Mouse (Mus musculus): ENCODE measurements around the gene Mef2c.

Gene Mef2c

DNA sequence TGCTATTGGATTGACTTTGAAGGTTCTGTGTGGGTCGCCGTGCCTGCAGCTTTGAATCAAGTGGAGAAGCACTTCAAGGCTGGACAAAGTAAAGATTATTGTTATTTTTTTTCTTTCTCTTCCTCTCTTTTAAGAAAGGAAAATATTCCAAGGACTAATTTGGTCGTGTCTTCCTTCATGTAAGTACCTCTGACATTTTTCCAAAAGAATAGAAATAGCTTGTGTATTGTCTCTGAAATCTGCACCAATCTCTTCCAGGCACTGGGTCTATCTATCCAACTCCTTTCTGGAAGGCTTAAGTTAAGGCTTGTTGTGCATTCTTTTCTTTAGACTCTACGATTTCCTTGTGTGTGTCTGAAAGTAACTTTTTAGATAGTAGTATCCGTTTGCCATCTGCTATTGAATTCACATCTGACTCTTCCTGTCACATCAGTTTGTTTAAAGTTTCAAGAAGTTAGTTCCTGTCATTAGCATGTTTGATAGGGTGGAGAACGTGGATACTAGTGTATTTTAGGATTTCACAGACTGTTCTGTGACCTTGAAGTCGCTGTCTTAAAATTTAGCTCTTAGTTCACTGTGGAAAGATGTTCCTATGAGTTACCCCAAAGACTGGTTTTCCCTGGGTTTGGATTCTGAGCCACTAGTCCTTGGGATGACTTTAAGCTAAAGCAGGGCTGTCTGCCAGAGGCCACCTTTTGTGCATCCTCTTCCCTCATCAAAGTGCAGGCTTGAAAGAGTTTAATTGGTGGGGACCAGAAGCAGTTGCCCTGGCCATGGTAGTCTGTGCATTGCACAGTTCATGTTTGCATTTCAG lies 21.3 kb downstream of the Mef2c start:
- DNase-seq = no peak

DNA sequence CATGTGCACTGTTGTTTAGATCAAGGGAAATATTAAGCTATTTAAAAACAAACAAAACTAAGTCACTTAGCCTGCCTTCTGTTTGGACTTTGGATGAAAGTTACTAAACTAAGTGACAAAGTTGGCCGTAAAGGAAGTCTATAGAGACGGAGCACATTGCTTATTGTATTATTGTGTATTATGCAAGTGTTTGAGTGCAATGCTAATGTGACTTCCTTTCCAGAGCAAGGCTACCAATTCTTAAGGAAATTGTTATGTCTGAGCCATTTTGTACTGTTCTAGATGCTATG lies 21.8 kb downstream of the Mef2c start:
- no peak for DNase-seq

DNA sequence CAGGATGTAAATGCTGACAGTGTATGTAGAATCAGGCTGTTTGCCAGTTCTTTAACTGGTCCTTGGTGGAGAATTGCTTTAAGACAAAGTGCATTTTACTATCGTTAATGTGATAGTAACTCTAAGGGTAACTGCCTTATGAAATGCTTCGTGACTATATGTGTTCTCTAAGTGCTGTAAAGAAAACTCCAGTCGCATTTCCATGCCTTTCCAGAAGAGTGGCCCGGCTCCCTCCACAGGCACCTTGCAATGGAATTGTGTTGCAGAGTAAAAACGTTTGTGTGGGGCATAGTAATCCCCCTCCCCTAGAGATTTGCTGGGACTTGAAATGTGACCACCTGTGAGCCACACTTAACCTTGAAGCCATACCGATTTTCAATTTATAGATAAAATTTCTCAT lies 22.2 kb downstream of the Mef2c start:
- no peak for DNase-seq

DNA sequence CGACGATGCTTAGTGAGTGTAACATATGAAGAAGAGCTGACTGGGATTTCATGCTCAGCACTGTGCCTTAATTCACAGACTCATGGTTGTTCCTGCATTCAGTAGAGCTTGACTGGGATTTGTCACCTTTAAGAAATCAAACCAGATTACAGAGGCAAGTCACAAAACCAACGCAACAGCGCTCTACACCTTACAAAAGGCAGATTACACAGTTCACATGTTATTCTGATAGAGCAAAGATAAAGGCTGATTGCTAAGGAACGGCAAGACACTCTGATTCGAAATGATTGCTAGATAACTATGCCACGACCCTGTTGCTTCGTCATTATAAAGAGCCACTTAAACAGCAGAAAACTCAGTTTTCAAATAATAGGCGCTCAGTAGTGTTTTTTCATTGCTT lies 24.1 kb downstream of the Mef2c start:
- DNase-seq = no peak

DNA sequence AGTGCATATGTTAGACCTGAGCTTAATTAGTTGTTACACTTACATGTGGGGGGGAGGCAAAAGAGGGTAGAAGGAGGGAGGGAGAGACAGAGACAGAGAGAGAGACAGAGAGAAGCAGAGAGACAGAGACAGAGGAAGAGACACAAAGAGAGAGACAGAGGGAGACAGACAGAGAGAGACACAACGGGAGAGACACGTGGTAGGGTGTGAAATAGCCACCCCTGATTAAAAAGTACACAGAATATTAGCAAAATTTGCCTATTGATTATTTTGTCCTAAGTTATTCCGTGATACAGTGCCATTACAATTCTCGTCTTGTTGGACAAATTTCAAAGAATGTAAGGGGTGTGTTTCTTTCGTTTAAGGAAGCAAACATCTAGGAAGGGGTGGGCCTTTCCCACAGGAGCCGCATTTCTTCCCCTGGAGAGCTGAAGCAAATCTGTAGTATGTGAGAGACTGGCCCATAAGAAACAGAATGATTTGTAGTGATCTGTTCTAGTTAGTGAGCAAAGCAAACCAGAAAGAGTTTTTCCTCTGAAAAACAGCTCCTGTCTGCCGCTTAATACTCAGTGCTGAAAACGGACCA lies 26.0 kb downstream of the Mef2c start:
- no peak for DNase-seq

DNA sequence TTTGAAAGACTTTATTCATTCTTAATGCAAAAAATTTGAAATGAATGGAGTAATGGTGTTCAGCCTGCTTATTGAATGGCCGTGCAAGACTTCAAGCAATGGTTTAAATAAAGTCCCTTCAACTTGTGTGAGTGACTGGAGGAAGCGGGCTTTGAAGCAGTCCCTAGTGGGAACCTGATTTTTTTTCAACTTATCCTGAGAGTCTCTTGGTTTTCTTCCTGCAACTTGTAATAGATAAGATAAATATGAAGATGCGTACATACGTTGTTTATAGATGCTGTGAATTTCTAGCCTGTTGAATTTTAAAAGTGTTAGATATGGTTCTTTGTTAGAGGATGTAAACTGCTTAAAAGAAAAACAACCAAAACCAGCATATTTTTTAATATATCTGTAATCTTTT lies 27.1 kb downstream of the Mef2c start:
- no peak for DNase-seq

DNA sequence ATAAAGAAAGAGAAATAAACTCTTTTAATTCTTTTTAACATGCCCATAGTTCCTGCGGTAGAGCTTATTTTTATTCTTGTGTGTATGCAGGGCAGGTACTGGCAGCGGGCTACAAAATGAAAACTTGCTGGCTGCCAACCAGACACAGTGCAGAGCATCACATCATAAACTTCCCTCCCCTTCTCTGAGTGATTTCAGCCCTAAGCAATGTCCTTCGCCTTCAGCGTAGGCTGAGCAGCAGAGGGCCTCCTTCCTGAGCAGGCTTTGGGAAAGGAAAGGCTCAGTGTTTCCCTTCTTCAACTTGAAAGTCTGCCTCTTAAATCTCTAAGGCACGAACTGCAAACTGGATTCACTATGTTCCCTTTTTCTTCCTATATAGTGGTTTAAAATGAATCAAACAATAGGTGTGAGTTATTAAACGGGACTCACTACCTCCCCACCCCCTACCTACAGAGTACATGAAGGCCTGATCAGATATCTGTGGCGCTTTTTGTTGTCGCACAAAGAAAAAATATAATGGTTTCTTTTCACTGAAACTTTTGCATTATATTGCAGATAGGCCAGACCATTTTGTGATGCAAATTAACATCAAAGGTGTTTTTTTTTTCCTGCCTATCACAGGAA lies 28.2 kb downstream of the Mef2c start:
- DNase-seq = no peak

DNA sequence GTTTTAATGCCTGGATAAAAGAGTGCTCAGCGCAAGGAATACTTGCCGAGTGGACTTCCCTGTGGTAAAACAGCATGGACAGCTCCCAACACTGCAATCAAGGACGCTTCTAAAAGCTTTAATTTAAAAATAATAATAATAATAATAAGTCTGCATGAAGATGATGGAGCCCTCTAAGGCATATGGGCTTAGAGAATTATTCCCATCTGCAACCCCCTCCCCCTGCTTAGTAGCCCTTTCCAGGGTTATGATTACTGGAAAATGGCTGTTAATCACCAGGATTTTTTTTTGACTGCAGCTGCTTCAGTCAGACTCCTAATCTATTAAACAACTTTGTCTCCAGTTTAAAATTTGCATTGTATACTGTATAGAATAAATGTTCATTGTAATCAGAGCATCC lies 32.5 kb downstream of the Mef2c start:
- no peak for DNase-seq

DNA sequence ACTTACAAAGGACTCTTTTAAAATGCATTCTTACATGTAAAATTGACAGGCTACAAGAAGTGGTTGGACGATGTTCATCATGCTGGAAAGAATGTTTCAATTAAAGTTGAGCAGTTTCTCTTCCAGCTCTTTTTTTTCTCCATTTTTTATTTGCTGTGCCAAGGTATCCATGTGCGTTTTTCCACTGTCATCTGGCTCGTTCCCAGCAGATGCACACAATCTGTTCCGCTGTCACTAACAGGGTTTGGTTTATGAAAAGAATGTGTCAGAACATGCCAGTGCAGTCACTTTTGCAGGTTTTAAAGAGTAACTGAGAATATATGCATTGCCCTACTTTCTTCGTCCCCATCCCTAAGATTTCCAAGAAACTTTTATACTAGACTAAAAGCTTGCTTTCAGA lies 33.3 kb downstream of the Mef2c start:
- DNase-seq = peak; percentile 75

DNA sequence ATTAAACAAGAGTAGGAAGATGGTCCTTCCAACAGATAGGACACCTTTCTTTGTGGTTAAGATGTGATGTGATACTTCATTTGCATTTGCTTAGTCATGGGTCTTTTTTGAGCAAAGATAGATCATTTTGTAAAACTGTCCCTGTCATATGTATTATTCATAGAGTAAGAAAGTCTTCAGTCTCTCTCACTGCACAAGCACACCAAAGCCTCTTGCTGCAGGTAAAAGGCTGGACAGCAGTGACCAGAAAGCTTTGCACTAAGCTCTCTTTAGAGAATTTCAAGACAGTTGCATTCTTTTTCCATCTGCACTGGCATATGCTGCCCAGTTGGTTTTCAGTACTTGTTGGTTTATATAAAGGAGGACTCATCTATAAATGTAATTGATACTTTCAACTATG lies 36.1 kb downstream of the Mef2c start:
- DNase-seq = no peak

DNA sequence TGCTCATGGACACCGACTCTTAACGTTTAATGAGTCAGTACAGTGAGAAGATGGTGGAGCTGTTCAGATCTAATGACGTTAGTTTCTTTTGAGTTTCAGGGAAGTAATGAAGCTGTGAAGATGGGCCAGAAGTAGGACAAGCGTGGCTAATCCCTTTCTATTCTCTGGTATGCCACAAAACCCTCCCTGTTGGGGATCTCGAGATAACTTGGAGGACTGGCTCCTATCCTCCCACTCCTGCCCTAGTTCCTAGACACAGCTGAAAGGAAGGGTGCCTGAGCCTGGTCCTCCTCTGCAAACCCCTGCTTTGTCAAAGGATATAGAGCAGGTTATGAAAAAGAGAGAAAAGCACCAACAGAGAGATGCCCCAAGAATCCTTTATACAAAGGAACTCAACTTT lies 38.8 kb downstream of the Mef2c start:
- DNase-seq = no peak

DNA sequence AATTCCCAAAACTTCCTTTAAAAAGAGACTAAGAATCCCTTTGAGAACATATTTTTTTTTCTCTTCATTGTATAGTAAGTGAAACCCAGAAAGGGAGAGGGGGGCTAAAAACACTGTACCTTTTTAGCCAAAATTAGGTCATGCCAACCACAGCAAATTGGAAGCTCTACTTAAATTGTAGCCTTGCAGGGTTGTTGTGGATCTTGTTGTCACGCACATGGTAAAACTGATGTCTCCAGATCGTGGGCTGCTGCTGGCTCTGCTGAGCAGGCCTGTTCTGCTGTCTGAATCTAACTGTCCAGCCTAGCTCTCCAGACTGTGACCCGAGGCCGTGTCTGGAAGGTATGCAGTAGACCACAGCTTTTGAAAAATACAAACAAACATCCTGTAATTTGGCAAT lies 40.9 kb downstream of the Mef2c start:
- no peak for DNase-seq

DNA sequence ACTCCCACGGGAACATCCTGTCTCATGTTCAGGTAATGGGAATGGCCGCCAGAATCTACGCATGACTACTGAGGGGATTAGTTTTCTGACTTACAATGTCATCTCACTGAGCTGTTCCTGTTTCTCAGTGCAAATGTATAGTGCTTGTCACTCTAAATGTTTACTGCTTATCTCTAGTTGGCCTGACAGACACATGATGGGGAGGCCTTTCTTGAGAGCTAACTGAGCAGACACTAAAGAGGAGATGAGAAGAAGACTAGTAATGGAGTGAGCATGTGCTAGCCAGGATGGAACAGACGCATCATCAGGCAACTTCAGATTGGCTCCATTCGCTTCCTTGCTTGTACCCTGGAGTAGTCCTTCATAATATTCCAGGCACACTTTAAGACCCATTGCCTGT lies 43.0 kb downstream of the Mef2c start:
- no peak for DNase-seq

DNA sequence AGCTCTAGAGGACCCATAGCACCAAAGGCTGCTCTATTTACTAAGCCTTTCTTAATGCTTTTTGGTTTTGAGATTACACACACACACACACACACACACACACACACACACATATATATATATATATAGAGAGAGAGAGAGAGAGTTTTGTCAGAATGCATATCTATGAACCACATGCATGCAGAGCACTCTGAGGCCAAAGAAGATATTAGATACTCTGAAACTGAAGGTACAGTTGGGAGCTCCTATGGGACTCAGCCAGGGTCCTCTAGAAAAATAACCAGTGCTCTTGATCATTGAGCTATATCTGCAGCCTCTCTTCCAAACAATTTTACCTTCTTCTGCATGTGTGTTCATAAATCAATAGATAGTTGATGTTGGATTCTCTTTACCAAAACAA lies 47.4 kb downstream of the Mef2c start:
- DNase-seq = no peak

DNA sequence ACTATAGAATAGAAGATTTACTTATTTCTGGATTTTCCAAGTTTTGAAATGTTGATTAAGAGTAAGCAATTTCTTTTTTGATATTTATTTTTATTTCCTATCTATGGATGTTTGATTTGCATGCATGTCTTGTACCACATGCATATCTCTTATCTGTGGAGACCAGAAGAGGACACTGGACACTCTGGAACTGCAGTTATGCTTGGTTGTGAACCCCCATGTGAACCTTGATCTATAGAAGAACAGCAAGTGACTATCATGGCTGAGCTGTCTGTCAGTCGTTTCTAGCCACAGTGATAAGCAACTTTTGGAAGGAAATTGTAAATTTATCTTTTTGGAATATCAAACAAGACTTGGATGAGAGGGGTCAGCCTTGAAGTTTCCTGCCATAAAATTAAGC lies 48.2 kb downstream of the Mef2c start:
- DNase-seq = no peak

DNA sequence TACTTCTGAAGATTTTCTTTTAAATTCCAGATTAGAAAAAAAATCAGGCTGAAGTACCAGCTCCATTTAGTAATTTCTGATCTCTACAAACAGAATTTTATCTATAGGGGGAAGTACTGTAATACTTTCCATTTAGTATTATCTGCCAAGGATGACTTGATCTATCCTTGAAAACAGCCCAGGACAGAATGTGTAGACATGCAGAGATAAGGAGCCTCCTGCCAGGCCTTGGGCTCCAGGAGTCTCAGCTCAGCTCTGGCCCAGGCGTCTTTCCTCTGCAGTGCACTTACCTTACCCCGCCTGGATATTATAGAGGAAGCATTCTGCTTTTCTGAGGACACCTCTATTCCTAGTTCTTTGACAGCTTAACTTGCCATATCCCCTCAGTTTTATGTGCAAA lies 59.4 kb downstream of the Mef2c start:
- DNase-seq = no peak

DNA sequence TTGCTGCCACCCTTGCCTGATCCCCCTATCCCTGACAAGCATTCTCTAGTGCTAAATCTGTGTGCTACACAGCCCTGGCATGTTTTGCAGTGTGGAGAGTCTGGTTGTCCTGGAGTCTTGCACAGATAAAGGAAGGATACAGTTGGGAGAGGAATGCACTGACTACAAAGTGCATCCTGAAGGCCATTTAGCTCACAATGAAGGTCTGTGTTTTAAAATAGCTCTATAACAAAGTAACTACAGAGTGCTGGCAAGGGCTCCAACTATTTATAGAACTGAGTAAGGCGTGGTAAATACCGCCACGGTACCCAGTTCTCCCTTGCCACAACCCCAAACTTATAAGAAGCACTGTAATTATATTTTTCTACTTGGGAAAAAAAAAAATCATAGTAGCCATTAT lies 61.9 kb downstream of the Mef2c start:
- no peak for DNase-seq

DNA sequence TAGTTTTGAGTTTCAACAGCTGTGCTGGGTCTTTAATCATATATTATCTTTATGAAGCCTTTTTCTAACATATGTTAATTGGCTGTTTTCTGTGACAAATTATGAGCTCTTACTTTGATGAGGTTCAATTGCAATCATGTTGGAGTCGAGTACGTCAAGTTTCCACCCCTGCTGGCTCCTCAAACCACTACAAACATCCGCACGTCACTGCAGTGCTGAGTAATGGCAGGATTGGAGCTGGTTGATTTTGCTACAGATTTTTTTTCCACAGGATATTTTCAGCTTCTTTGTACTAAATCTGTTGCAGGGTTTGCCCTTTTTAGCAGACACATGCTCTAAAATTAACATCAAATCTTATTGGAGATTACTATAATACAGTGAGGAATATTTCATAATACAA lies 62.3 kb downstream of the Mef2c start:
- DNase-seq = peak; percentile 38

DNA sequence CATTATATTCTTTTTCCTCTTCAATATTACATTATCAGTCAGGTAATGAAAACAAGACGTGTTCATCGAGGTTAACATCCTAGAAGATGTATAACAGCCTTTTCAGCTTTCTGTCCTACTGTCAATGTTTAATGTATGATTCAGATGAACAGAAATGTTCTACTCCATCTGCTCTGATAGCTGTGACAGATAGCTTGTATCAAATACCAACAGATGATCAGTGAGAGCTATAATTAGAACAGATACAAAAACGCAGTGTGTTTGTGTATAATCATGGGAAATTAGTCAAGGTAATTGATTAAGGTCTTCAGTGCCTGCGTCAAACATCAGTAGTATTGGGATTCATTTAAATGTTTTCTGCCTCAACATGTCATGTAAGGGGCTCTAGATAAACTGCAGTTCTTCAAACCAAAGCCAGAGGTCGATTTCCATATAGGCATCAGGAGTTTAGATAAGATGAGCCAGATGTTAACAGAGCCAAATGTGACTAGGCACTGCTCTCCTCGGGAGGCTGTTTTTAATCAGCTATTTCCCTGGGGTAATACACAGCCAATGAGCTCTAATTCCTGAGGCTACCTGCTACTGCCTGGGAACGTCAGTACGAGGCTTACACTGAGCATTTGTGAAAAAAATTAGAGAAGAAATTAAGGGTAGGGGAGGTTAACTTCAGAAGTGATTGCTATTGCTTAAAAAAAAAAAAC lies 63.1 kb downstream of the Mef2c start:
- no peak for DNase-seq

DNA sequence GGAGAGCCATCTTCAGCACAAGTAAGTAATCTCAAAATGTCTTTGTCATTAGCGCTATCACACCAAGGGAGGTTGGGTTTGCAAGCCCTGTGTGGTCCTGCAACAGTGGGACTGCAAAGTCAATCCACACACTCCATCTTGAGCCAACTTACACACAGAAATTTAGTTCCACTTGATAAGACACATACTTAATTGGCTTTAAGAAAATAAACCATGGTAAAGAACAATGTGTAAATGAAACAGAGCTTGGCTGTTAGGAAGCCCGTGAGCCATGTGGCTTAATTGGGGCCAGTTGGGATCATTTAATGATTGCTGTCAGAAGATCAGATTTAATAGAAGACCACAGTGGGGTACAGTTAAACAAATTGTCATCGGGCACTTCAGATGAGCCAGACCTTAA lies 63.8 kb downstream of the Mef2c start:
- no peak for DNase-seq

DNA sequence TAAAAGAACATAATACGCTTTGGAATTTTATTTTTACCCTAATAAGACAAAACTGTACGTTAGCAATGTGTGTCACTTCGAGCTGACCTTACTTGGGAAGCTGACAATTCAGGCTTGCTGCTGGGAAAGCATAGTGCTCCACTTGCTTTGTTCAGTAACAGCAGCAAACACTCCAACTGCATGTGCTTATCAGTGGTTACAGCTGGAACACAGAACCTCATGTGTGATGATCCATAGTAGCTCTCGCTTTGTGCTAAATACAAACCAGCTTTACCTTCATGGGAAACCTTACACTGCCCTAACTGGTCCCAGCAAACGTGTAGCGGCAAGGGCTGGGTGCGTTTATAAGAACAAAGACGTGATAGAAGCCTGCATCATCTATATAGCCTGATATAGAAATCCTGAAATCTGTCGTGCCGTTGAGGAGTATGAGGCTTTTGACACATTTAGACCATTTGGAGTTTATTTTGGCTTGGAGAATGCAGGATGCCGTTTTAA lies 65.0 kb downstream of the Mef2c start:
- DNase-seq = no peak

DNA sequence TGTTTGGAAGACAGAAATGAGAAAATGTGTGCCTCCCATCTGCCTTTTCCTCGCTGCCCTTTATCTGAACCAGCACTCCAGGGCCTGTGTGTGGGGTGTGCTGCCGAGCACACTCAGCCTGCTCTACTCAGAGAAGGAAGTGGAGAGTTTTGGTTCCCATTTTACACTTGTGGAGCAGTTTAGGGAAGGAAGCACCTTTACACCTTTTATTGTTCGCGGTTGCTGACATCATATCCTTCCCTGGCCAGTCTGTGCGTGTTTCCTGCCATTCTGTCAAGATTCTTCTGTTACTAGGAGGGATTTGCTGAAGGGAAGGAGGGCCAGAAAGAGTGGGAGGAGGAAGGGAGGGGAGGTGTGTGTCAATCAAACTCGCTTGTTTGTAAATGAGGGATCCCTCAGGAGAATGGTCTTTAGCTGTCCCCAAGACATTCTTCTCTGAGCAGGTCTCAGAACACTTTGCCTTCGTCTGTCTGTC lies 68.2 kb downstream of the Mef2c start:
- peak; percentile 88 for DNase-seq

DNA sequence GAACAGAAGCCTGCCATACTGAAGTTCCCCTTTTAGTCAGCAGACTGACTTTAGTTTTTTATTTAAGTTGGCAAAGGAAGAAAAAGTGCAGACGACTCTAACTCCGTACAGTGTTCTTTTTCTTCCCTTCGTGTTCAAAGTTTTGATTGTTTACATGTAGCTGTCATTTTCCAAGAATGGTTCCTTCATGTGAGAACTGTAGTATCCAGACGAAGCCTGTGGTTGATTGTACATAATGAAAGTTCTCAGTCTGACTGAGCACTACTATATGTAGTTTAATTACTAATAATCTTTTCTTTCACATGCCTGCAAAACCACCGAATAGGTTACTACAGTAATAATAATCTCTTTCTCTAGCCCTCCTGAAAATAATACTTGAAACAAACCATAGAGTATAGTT lies 68.6 kb downstream of the Mef2c start:
- DNase-seq = no peak

DNA sequence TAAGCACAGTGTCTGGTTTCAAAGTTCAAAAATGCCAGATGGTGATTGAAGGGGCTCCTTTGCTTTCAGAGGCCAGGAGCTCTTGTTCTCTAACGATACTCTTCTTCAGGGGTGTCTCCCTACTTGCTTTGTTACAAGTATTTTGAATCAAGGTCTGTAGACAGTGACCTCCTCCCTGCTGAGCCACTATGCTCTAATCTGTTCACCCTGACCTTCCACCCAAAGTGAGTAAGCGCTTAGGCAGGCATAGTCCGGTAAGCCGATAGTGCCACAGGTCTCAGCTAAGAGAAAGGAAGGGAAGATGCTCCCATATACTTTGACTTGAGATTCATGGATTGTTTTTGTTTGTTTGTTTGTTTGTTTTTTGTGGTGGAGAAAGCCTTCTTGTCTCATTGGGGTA lies 69.5 kb downstream of the Mef2c start:
- no peak for DNase-seq
